Mouse (Mus musculus) thymus, adult 2 months (tissue): ENCODE data around the gene Socs4.

ENCODE experiments used
- CTCF ChIP-seq: fragments of 200-500 bp; IDR thresholded peaks from 2 replicates; pipeline ENCODE4 v1.5.1; 2012; ENCODE audit warnings: mild to moderate bottlenecking, control low read depth, low read length, moderate library complexity, borderline replicate concordance; ENCODE audit not compliant: control insufficient read depth, poor library complexity, insufficient read depth; ENCODE audit errors: extremely low read depth
- POLR2A ChIP-seq: fragments of 200-500 bp; IDR thresholded peaks from 2 replicates; pipeline ENCODE4 v1.6.1; 2012; ENCODE audit warnings: mild to moderate bottlenecking, low read length, control low read depth, moderate library complexity; ENCODE audit not compliant: control insufficient read depth, poor library complexity, insufficient read depth; ENCODE audit errors: extremely low read depth

DNA sequence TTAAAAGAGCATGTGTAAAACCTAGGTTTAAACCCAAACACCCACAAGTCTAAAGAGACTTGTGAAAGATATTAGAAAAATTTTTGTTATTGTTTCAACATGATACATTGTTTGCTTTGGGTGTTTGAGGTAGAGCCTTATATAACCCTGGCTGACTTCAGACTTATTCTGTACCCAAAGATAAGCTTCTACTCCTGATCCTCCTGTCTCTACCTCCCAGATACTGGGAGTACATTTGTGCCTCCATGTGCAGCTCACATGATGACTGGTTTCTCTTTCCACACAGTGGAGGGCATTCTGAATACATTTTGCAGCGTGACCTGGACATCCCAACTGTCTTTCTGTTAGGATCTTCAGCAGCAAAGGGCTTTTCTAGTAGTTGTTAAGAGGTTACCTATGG is 9.5 kb downstream of the Socs4 start:
- TF ChIP-seq CTCF (no peak), POLR2A (no peak)
